Mouse (Mus musculus) forelimb bud, embryonic 11.5 days (tissue): ENCODE results near the gene Itih1.

ENCODE experiments used
- DNase-seq: peaks from one replicate; pipeline ENCODE4 v3.0.0-alpha.2; 2012; ENCODE audit warnings: low read depth, low spot score

The Itih1 gene

DNA sequence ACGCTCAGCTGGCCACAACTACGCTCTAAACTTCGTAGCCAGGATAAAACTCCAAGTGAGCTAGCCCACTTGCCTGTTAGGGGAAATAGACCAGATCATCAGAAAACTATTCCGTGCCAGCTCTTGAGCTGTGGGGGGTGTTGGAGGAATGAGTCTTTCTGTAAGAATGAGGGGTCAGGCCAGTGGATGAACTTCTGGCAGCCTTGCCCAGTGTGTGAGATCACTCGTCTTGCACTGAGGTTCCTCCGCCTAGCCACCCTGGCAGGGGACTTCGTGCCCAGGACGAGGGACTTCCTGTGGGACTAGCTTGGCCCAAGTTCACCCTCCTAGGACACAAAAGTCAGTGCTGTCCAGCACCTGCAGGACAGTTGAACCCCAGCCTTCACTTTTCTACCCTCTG is 38.8 kb downstream of the Itih1 start:
- DNase-seq, result no peak

DNA sequence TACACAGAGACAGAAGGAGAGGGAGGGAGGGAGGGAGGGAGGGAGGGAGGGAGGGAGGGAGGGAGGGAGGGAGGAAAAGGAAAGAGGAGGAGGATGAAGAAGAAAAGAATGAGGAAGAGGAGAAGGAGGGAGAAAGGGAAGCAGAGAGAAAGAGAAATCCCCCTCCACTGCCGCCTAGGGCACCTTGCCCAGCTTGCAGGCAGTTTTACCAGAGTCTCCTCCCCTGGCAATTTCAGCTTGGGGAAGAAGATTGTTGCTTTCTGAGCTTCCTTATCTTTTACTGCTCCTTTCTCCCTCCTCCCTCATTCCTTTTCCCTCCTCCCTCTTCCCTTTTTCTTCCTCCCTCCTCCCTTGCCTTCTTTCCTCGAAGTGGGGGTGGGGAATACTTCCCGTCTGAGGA is 40.1 kb downstream of the Itih1 start:
- no peak for DNase-seq

- DNase-seq, result no peak
Measured at GRCm38 (mm10) chr14:30902628-30903027, 40.5 kb downstream of the Itih1 start.

GRCm38 (mm10) chr14:30899972-30900371 is 43.1 kb downstream of the Itih1 start:
- no peak for DNase-seq

DNA sequence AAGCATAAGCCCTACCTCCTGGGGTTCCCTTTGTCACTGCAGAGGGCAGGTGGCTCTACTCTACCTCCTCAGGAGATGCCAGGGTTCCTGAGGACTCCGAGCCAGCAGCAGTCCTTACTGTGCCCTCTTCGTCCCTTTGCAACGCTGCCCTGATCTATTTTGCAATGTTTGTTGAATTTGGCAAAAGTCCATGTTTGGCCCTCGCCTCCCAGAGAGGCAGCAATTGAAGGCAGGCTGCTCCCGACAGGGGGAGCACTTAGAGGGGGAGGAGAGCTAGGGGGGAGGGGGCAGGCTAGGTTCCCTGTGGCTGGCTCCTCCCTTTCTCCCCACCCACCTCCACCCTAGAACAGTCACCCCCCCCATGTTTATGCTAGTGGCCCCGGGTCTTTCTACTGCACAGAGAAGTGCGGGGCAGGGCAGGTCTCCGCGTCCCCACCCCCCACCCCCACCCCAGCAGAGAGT is 54.8 kb downstream of the Itih1 start:
- DNase-seq, result no peak

- no peak for DNase-seq
Measured at GRCm38 (mm10) chr14:30886204-30886603, 56.9 kb downstream of the Itih1 start, which contains the start of gene Itih4. Gene Itih4 (plus strand): TSS chr14:30886476.

DNA sequence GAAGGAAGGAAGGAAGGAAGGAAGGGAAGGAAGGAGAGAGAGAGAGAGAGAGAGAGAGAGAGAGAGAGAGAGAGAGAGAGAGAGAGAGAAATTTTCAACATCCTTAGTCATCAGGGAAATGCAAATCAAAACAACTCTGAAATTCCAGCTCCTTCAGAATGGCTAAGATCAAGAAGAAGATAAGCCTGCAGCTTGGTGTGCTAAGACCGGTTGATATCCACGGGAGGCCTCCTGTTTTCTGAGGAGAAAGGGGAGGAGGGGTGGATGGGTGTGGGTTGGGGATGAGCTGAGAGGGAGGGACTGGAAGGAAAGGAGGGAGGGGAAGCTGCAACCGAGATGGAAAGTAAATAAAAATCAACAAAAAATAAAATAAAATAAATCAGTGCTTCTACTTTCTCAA is 57.8 kb downstream of the Itih1 start:
- DNase-seq, result no peak

- no peak for DNase-seq
Measured at GRCm38 (mm10) chr14:30881718-30882108, 61.4 kb downstream of the Itih1 start.

GRCm38 (mm10) chr14:30880811-30881717 is 62.0 kb downstream of the Itih1 start:
- DNase-seq, result no peak

DNA sequence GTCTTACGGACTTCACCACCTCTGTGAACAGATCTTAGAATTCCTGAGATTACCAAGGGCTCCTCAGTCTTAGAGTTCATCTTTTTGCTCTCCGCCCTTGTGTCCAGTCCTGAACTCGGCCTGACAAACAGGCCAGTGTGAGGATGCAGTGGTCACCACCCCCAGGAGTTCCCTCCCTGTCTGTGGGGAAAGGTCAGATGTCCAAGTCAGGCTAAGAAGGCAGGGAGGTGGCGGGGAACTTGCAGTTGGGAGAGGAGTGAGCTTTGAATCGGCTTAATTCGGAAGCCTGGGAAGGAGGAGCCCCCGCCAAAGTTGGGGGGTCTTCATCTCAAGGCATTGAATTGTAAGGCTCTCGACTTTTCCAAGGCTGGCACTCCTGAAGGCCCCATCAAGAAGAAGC is 62.8 kb downstream of the Itih1 start:
- no peak for DNase-seq

GRCm38 (mm10) chr14:30879794-30880193 is 63.3 kb downstream of the Itih1 start:
- DNase-seq, result no peak
